37 mouse cellular contexts compared by ENCODE assay signal in genomic region chr12:104230762-104231161, GRCm38 (mm10). TPM values are rescaled to one million over a fixed set of nuclear protein-coding genes. Genes with fewer than 3 reads are reported as not detected.
"Had no signal": no experiment of that assay in that cellular context is flagged by ENCODE, and none has a peak within 500 bp of the region (broad histone marks: within the 10 kb centered on the region; RNA-seq: fewer than 3 reads in every experiment).

No protein-coding gene starts in this region.

- H3K4me1 ChIP-seq: hindbrain, embryonic 12.5 days; intestine, embryonic 15.5 days; limb, embryonic 13.5 days; limb, embryonic 15.5 days; liver, embryonic 13.5 days; liver, embryonic 15.5 days had no signal

- H3K9me3 ChIP-seq: hindbrain, embryonic 10.5 days; hindbrain, embryonic 12.5 days; intestine, embryonic 15.5 days; kidney, embryonic 15.5 days; limb, embryonic 13.5 days; limb, embryonic 15.5 days; liver, embryonic 13.5 days; liver, embryonic 15.5 days had no signal

- H3K27ac ChIP-seq: heart, adult 2 months; hindbrain, embryonic 10.5 days; hindbrain, embryonic 12.5 days; hindbrain, embryonic 14.5 days; intestine, embryonic 15.5 days; kidney, embryonic 15.5 days; kidney, postnatal 0 days; limb, embryonic 13.5 days; limb, embryonic 15.5 days; liver, embryonic 13.5 days; liver, embryonic 15.5 days had no signal

- H3K27me3 ChIP-seq: hindbrain, embryonic 12.5 days; intestine, embryonic 15.5 days; kidney, embryonic 15.5 days; limb, embryonic 13.5 days; limb, embryonic 15.5 days; liver, embryonic 13.5 days; liver, embryonic 15.5 days had no signal

- H3K4me3 ChIP-seq: heart, adult 2 months; hindbrain, embryonic 10.5 days; hindbrain, embryonic 12.5 days; intestine, embryonic 15.5 days; kidney, embryonic 15.5 days; limb, embryonic 13.5 days; limb, embryonic 15.5 days; liver, embryonic 13.5 days; liver, embryonic 15.5 days had no signal

- DNase-seq: gastrocnemius, postnatal 14 days; gastrocnemius, postnatal 36 days; heart, adult 2 months; heart, postnatal 10 days; heart, postnatal 4 days; kidney, adult 11 months; kidney, adult 2 months; kidney, adult 9 months; kidney, postnatal 14 days; kidney, postnatal 36 days; layer of hippocampus, adult 9-11 months; layer of hippocampus, postnatal 36 days; left cerebral cortex, postnatal 4 days; liver, embryonic 13.5 days had no signal

- H3K9ac ChIP-seq: hindbrain, embryonic 12.5 days; hindbrain, embryonic 14.5 days; intestine, embryonic 15.5 days; kidney, embryonic 15.5 days; limb, embryonic 13.5 days; limb, embryonic 15.5 days; liver, embryonic 13.5 days; liver, embryonic 15.5 days had no signal

- H3K36me3 ChIP-seq: hindbrain, embryonic 10.5 days; hindbrain, embryonic 12.5 days; intestine, embryonic 15.5 days; kidney, embryonic 15.5 days; limb, embryonic 13.5 days; limb, embryonic 15.5 days; liver, embryonic 13.5 days; liver, embryonic 15.5 days had no signal

- ATAC-seq: hindbrain, embryonic 16.5 days; inflammation-experienced regulatory T-cells, adult 6 months; intestine, embryonic 15.5 days had no signal

- H3K4me2 ChIP-seq: heart, embryonic 11.5 days; hindbrain, embryonic 12.5 days; hindbrain, embryonic 14.5 days; intestine, embryonic 15.5 days; kidney, embryonic 15.5 days; limb, embryonic 13.5 days; limb, embryonic 15.5 days; liver, embryonic 13.5 days; liver, embryonic 15.5 days had no signal

RNA-seq across cellular contexts. Expression of gene Serpina3g, which starts 5.3 kb away (rescaled TPM):
- total RNA-seq: gastrocnemius, adult 8-10 months; gastrocnemius, postnatal 14 days; gastrocnemius, postnatal 36 days; left cerebral cortex, postnatal 25 days had no signal
- polyA plus RNA-seq: hindbrain, embryonic 10.5 days had no signal

RNA-seq across cellular contexts. Expression of gene Serpina3f, which starts 16.4 kb away (rescaled TPM):
- total RNA-seq: gastrocnemius, adult 18-20 months; gastrocnemius, adult 8-10 months; gastrocnemius, postnatal 14 days; gastrocnemius, postnatal 36 days; heart, postnatal 10 days; heart, postnatal 4 days; layer of hippocampus, adult 18-20 months; layer of hippocampus, postnatal 14 days; left cerebral cortex, adult 18-20 months; left cerebral cortex, adult 8-10 months; left cerebral cortex, postnatal 10 days; left cerebral cortex, postnatal 25 days; left cerebral cortex, postnatal 4 days had no signal
- polyA plus RNA-seq: frontal cortex, adult 2 months; heart, embryonic 11.5 days; heart, embryonic 14.5 days; hindbrain, embryonic 10.5 days; limb, embryonic 11.5 days; limb, embryonic 13.5 days; limb, embryonic 15.5 days had no signal

RNA-seq across cellular contexts. Expression of gene Serpina3i, which starts 32.2 kb away (rescaled TPM):
- total RNA-seq: gastrocnemius, adult 18-20 months; gastrocnemius, postnatal 14 days; gastrocnemius, postnatal 36 days; left cerebral cortex, adult 18-20 months; left cerebral cortex, postnatal 25 days; left cerebral cortex, postnatal 4 days had no signal
- polyA plus RNA-seq: frontal cortex, adult 2 months; heart, embryonic 11.5 days; heart, embryonic 14.5 days; hindbrain, embryonic 10.5 days; hindbrain, embryonic 16.5 days; inflammation-experienced regulatory T-cells, adult 6 months; intestine, embryonic 15.5 days; limb, embryonic 11.5 days had no signal
